Mouse (Mus musculus) stomach, embryonic 16.5 days (tissue): ENCODE results near the gene Zfp316. TPM values are rescaled to one million over a fixed set of nuclear protein-coding genes. Genes with fewer than 3 reads are reported as not detected.

ENCODE experiments used
- ATAC-seq: fragments of 200-750 bp; cut with Nextera tagmentation; 2 replicates; pipeline ENCODE4 v1.8.0; 2017; ENCODE audit warnings: moderate number of reproducible peaks, moderate TSS enrichment; ENCODE audit not compliant: insufficient read depth, low FRiP score
- H3K27ac ChIP-seq: fragments of 300-500 bp; sonication (generic); 2 replicates; pipeline ENCODE4 v1.5.1; 2014; ENCODE audit warnings: low read length
- H3K27me3 ChIP-seq: fragments of 300-500 bp; sonication (generic); 2 replicates; pipeline ENCODE4 v1.6.1; 2014; ENCODE audit warnings: low read length, control low read depth, mixed read lengths; ENCODE audit not compliant: control insufficient read depth, insufficient read depth
- H3K36me3 ChIP-seq: fragments of 300-500 bp; sonication (generic); 2 replicates; pipeline ENCODE4 v1.6.1; 2014; ENCODE audit warnings: low read length; ENCODE audit not compliant: control insufficient read depth, insufficient read depth
- H3K4me1 ChIP-seq: fragments of 300-500 bp; sonication (generic); 2 replicates; pipeline ENCODE4 v1.6.1; 2014; ENCODE audit warnings: low read length, control low read depth, mixed read lengths; ENCODE audit not compliant: control insufficient read depth, insufficient read depth
- H3K4me2 ChIP-seq: fragments of 300-500 bp; sonication (generic); 2 replicates; pipeline ENCODE4 v1.6.1; 2014; ENCODE audit warnings: low read depth, low read length, mixed read lengths
- H3K4me3 ChIP-seq: fragments of 300-500 bp; sonication (generic); replicated peaks from 2 replicates; pipeline ENCODE4 v1.5.1; 2014; ENCODE audit warnings: mild to moderate bottlenecking, low read length
- H3K9ac ChIP-seq: fragments of 300-500 bp; sonication (generic); 2 replicates; pipeline ENCODE4 v1.6.1; 2014; ENCODE audit warnings: low read length
- H3K9me3 ChIP-seq: fragments of 300-500 bp; sonication (generic); replicated peaks from 2 replicates; pipeline ENCODE4 v1.6.1; 2016; ENCODE audit warnings: low read length, control low read depth; ENCODE audit not compliant: control insufficient read depth
- WGBS: fragments of 180-500 bp; shearing (Covaris S2); extraction: QIAGEN DNeasy Blood & Tissue Kit; methylation state at CpG from one replicate; pipeline ENCODE4 v1.1.7; 2014; 5-methylcytosine and 5-hydroxymethylcytosine counted together
- polyA plus RNA-seq: library from polyadenylated mRNA; unstranded; fragments of >200 nt; fragmentation: Nextera tagmentation; extraction: Ambion mirVana; gene quantifications from 2 replicates; pipeline ENCODE4 v1.2.1, GENCODE M21; 2015

Gene Zfp316
- polyA plus RNA-seq, 1 experiment from 2014 or later, result 0.74 TPM

DNA sequence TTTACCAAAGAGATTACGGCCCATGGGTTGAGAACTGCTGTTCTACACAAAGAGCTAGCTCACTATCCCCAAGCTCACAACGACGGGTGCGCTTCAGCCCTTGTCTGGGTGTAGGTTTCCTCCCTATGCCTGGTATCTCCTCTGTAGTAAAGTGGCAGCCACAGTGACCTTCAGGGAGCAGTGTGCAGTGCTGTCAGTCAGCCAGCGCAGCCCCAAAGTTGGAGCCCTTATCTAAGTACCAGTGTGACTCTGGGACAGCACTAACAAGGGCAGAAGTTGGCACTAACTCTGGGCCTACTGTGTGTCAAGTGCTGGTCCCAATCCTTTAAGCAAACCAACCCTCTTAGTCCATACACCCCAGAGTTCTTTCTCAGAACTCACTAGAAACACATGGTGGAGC is 39.0 kb upstream of the Zfp316 start:
- H3K4me3 ChIP-seq, result no peak overlapping the region
- no peaks in the 10 kb centered on the region for H3K9me3 ChIP-seq
- no peak overlapping the region for H3K27ac ChIP-seq
- peaks cover 44% of the 10 kb centered on the region for H3K36me3 ChIP-seq
- 85% methylated on average over 5 of the region's 5 CpGs for WGBS
- no peaks in the 10 kb centered on the region for H3K27me3 ChIP-seq
- ATAC-seq, result no peak
- no peak overlapping the region for H3K9ac ChIP-seq
- H3K4me1 ChIP-seq, result peaks cover 8% of the 10 kb centered on the region
- H3K4me2 ChIP-seq, result no peak overlapping the region

DNA sequence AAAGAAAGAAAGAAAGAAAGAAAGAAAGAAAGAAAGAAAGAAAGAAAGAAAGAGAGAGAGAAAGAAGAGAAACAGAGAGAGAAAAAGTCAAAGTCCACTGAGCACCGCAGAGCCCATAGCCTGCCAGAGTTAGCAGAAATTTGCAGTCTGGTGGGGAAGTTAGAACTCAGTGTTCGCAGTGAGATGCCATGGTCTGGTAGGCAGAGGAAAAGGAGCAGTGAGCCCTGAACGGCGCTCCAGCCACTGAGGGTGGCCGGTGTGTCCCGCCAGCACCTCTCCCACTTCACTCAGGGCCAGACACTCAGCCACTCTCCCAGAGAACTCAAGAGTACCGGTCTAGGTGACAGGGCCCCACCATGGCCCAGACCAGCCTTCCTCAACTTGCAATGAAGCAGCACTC is 34.4 kb upstream of the Zfp316 start:
- H3K9me3 ChIP-seq, result no peaks in the 10 kb centered on the region
- H3K9ac ChIP-seq, result no peak overlapping the region
- H3K27ac ChIP-seq, result no peak overlapping the region
- peaks cover 49% of the 10 kb centered on the region for H3K36me3 ChIP-seq
- ATAC-seq, result no peak
- WGBS, result 90% methylated on average over 7 of the region's 7 CpGs
- H3K4me3 ChIP-seq, result no peak overlapping the region
- H3K4me1 ChIP-seq, result no peaks in the 10 kb centered on the region
- no peaks in the 10 kb centered on the region for H3K27me3 ChIP-seq
- no peak overlapping the region for H3K4me2 ChIP-seq

- no peak for ATAC-seq
- Histone ChIP-seq H3K9me3 (no peaks in the 10 kb centered on the region), H3K4me2 (no peak overlapping the region), H3K9ac (no peak overlapping the region), H3K36me3 (peaks cover 32% of the 10 kb centered on the region), H3K4me3 (no peak overlapping the region), H3K27me3 (no peaks in the 10 kb centered on the region), H3K27ac (no peak overlapping the region), H3K4me1 (no peaks in the 10 kb centered on the region)
- WGBS, result 82% methylated on average over 8 of the region's 8 CpGs
Measured at GRCm38 (mm10) chr5:143301296-143301695, 31.5 kb upstream of the Zfp316 start.

- Histone ChIP-seq H3K4me1 (no peaks in the 10 kb centered on the region), H3K27me3 (no peaks in the 10 kb centered on the region), H3K27ac (no peak overlapping the region), H3K9ac (no peak overlapping the region), H3K9me3 (0 out of 2 replicates have a peak, but pooled peaks cover 3% of the 10 kb centered on the region), H3K36me3 (peaks cover 22% of the 10 kb centered on the region), H3K4me3 (no peak overlapping the region), H3K4me2 (no peak overlapping the region)
- 85% methylated on average over 4 of the region's 4 CpGs for WGBS
- ATAC-seq, result no peak
Measured at GRCm38 (mm10) chr5:143299686-143300085, 29.9 kb upstream of the Zfp316 start.

DNA sequence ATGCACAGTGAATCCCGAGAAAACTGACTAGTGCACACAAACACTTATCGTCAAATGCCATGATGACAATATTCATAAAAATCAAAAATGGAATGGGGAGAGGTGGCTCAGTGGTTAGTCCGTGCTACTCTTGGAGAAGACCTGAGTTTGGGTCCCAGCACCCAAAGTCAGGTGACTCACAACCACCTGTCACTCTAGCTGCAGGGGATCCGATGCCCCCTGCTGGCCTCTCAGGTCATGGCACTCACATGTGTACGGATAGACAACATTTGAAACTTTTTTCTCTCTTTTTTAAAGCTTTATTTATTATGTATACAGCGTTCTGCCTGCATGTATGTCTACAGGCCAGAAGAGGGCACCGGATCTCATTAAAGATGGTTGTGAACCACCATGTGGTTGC is 28.6 kb upstream of the Zfp316 start:
- Histone ChIP-seq H3K27ac (no peak overlapping the region), H3K9me3 (0 out of 2 replicates have a peak, but pooled peaks cover 3% of the 10 kb centered on the region), H3K36me3 (peaks cover 22% of the 10 kb centered on the region), H3K27me3 (peaks cover 12% of the 10 kb centered on the region), H3K4me3 (no peak overlapping the region), H3K4me1 (peaks cover 4% of the 10 kb centered on the region), H3K4me2 (no peak overlapping the region), H3K9ac (no peak overlapping the region)
- ATAC-seq, result no peak
- 92% methylated on average over 7 of the region's 7 CpGs for WGBS

GRCm38 (mm10) chr5:143297986-143298385 is 28.2 kb upstream of the Zfp316 start:
- Histone ChIP-seq H3K4me3 (no peak overlapping the region), H3K4me1 (peaks cover 7% of the 10 kb centered on the region), H3K27ac (no peak overlapping the region), H3K9ac (no peak overlapping the region), H3K27me3 (peaks cover 16% of the 10 kb centered on the region), H3K4me2 (no peak overlapping the region), H3K36me3 (peaks cover 22% of the 10 kb centered on the region), H3K9me3 (0 out of 2 replicates have a peak, but pooled peaks cover 3% of the 10 kb centered on the region)
- 83% methylated on average over 9 of the region's 9 CpGs for WGBS
- ATAC-seq, result no peak

DNA sequence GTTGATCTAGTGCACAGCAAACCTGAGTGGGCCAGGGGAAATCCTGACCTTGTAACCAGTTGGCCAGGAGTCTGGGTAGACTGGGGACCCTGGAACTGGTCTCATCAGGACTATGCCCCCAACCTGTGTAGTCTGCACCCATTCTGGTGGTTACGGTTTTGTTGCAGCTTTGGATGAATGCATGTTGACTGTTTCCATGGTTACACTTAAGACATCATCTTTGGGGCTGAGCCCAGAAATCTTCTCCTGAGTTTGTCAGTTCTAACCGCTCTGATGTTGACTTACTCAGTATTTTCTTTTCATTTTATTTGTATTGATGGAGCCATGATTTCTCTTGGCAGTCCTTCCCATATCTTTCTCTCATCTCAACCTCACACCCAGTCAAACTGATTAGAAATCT is 25.5 kb upstream of the Zfp316 start:
- Histone ChIP-seq H3K27ac (no peak overlapping the region), H3K36me3 (peaks cover 8% of the 10 kb centered on the region), H3K4me1 (peaks cover 7% of the 10 kb centered on the region), H3K9me3 (0 out of 2 replicates have a peak, but pooled peaks cover 3% of the 10 kb centered on the region), H3K4me3 (no peak overlapping the region), H3K27me3 (peaks cover 38% of the 10 kb centered on the region), H3K4me2 (no peak overlapping the region), H3K9ac (no peak overlapping the region)
- ATAC-seq, result no peak
- WGBS, result 75% methylated on average over 2 of the region's 2 CpGs

DNA sequence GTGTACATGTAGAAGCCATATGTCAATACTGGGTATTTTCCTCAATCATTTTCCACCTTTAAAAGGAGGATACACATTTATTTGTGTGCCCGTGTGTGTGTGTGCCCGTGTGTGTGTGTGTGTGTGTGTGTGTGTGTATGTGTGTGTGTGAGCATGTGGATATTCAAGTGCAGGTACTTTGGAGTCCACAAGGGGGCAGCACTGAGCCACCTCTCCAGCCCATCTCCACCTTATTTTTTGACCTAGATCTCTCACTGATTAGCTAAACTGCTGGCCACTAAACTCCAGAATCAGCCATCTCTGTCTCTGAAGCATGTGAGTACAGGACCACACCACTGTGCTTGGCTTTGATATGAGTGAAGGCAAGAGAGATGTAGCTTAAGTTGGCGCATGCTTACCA is 25.0 kb upstream of the Zfp316 start:
- ATAC-seq, result no peak
- peaks cover 3% of the 10 kb centered on the region; the same call in 1 of the 2 replicates for H3K36me3 ChIP-seq
- 88% methylated on average over 3 of the region's 3 CpGs for WGBS
- H3K9me3 ChIP-seq, result 0 out of 2 replicates have a peak, but pooled peaks cover 3% of the 10 kb centered on the region
- H3K27ac ChIP-seq, result no peak overlapping the region
- H3K4me2 ChIP-seq, result no peak overlapping the region
- peaks cover 39% of the 10 kb centered on the region for H3K27me3 ChIP-seq
- H3K4me3 ChIP-seq, result no peak overlapping the region
- H3K9ac ChIP-seq, result no peak overlapping the region
- H3K4me1 ChIP-seq, result peaks cover 7% of the 10 kb centered on the region

- Histone ChIP-seq H3K4me1 (peaks cover 7% of the 10 kb centered on the region), H3K9ac (peak within 1 kb of the TSS; percentile 65), H3K27me3 (peaks cover 53% of the 10 kb centered on the region), H3K4me3 (peak within 1 kb of the TSS; percentile 52), H3K27ac (no peak within 1 kb of the TSS), H3K9me3 (0 out of 2 replicates have a peak, but pooled peaks cover 3% of the 10 kb centered on the region), H3K4me2 (peak within 1 kb of the TSS; percentile 82), H3K36me3 (no peaks in the 10 kb centered on the region)
- ATAC-seq, result peak; percentile 50; the same call in 1 of the 2 replicates
- WGBS, result 6% methylated on average over 23 of the region's 38 CpGs
Measured at GRCm38 (mm10) chr5:143293404-143293803, 23.6 kb upstream of the Zfp316 start, which contains the start of gene Zfp853. Zfp853 (minus strand) TSS chr5:143293623.
